Mouse (Mus musculus): Measurements from ENCODE around the gene Zdhhc21.

Gene Zdhhc21

GRCm38 (mm10) chr4:82762430-82763119 lies 97.2 kb downstream of the Zdhhc21 start:
- no peak for DNase-seq

- no peak for DNase-seq
These were observed 103.5 kb downstream of the Zdhhc21 start for GRCm38 (mm10) chr4:82756295-82756626.

GRCm38 (mm10) chr4:82755616-82756294 lies 104.0 kb downstream of the Zdhhc21 start:
- peak in 1 of 2 experiments; percentile 51 for DNase-seq

All from kidney, adult 8-10 months (tissue).